Mouse (Mus musculus) ES-Bruce4 (cell line): ENCODE measurements around the gene Gm6614.

ENCODE experiments used
- CTCF ChIP-seq: IDR thresholded peaks from one replicate; pipeline ENCODE4 v1.8.1; 2011; ENCODE audit warnings: low read depth, low read length
- EP300 ChIP-seq: IDR thresholded peaks from 2 replicates; pipeline ENCODE4 v1.6.1; 2011; ENCODE audit warnings: low read depth, low read length; ENCODE audit not compliant: insufficient read depth
- POLR2A ChIP-seq: IDR thresholded peaks from one replicate; pipeline ENCODE4 v1.8.1; 2011; ENCODE audit warnings: low read length; ENCODE audit not compliant: insufficient read depth

- TF ChIP-seq EP300 (no peak), POLR2A (no peak), CTCF (no peak)
Measured at GRCm38 (mm10) chr6:141940451-141940850, 70.8 kb downstream of the Gm6614 start.
